Mouse (Mus musculus): ENCODE data around the gene Olah. TPM values are rescaled to one million over a fixed set of nuclear protein-coding genes. Genes with fewer than 3 reads are reported as not detected.
A peak's percentile ranks its signal among the peaks of the same experiment; 100 is the strongest.

Gene Olah
- polyA plus RNA-seq, 1 experiment from 2014 or later: not detected

GRCm38 (mm10) chr2:3420157-3420556 is 23.1 kb upstream of the Olah start:
- ATAC-seq (no peak), DNase-seq (ENCODE audit: low spot score) (peak; percentile 16)
- 0 out of 2 replicates have a peak, but pooled peaks cover 5% of the 10 kb centered on the region for H3K27me3 ChIP-seq (replicated peaks; ENCODE audit: control insufficient read depth, insufficient read depth, low read length)
- no peaks in the 10 kb centered on the region for H3K9me3 ChIP-seq (replicated peaks; ENCODE audit: control insufficient read depth, low read length)
- H3K4me1 ChIP-seq (ENCODE audit: control insufficient read depth, insufficient read depth, low read length): peaks cover 8% of the 10 kb centered on the region
- WGBS: 41% methylated on average over 4 of the region's 4 CpGs
- H3K4me2 ChIP-seq (ENCODE audit: low read length): no peak overlapping the region
- no peak overlapping the region for H3K4me3 ChIP-seq (ENCODE audit: low read depth, low read length)
- H3K27ac ChIP-seq (ENCODE audit: low read depth, low read length): no peak overlapping the region
- H3K9ac ChIP-seq (ENCODE audit: low read length): no peak overlapping the region
- H3K36me3 ChIP-seq (ENCODE audit: control insufficient read depth, insufficient read depth, low read length): no peaks in the 10 kb centered on the region

GRCm38 (mm10) chr2:3418883-3419431 is 21.9 kb upstream of the Olah start:
- Histone ChIP-seq H3K36me3 (ENCODE audit: control insufficient read depth, insufficient read depth, low read length) (no peaks in the 10 kb centered on the region), H3K4me2 (ENCODE audit: low read length) (peak overlapping the region; percentile 68), H3K9ac (ENCODE audit: low read length) (peak overlapping the region; percentile 53), H3K4me1 (ENCODE audit: control insufficient read depth, insufficient read depth, low read length) (peaks cover 2% of the 10 kb centered on the region; the same call in 1 of the 2 replicates), H3K4me3 (ENCODE audit: low read depth, low read length) (peak overlapping the region; percentile 51), H3K9me3 (replicated peaks; ENCODE audit: control insufficient read depth, low read length) (no peaks in the 10 kb centered on the region), H3K27ac (ENCODE audit: low read depth, low read length) (no peak overlapping the region), H3K27me3 (replicated peaks; ENCODE audit: control insufficient read depth, insufficient read depth, low read length) (0 out of 2 replicates have a peak, but pooled peaks cover 5% of the 10 kb centered on the region)
- peak; percentile 96 for DNase-seq (ENCODE audit: low spot score)
- ATAC-seq: peak; percentile 94
- WGBS: 1% methylated on average over 38 of the region's 38 CpGs

- Histone ChIP-seq H3K9me3 (replicated peaks; ENCODE audit: control insufficient read depth, low read length) (no peaks in the 10 kb centered on the region), H3K36me3 (ENCODE audit: control insufficient read depth, insufficient read depth, low read length) (no peaks in the 10 kb centered on the region), H3K27me3 (replicated peaks; ENCODE audit: control insufficient read depth, insufficient read depth, low read length) (0 out of 2 replicates have a peak, but pooled peaks cover 5% of the 10 kb centered on the region), H3K27ac (ENCODE audit: low read depth, low read length) (no peak overlapping the region), H3K4me1 (ENCODE audit: control insufficient read depth, insufficient read depth, low read length) (peaks cover 2% of the 10 kb centered on the region; the same call in 1 of the 2 replicates), H3K9ac (ENCODE audit: low read length) (no peak overlapping the region), H3K4me2 (ENCODE audit: low read length) (no peak overlapping the region), H3K4me3 (ENCODE audit: low read depth, low read length) (no peak overlapping the region)
- ATAC-seq (no peak), DNase-seq (ENCODE audit: low spot score) (no peak)
- 57% methylated on average over 1 of the region's 1 CpGs for WGBS
Observed at GRCm38 (mm10) chr2:3415676-3416075, 18.7 kb upstream of the Olah start.

- H3K36me3 ChIP-seq (ENCODE audit: control insufficient read depth, insufficient read depth, low read length): no peaks in the 10 kb centered on the region
- ATAC-seq: no peak
- DNase-seq (ENCODE audit: low spot score): peak; percentile 76
- no peaks in the 10 kb centered on the region for H3K4me1 ChIP-seq (ENCODE audit: control insufficient read depth, insufficient read depth, low read length)
- H3K9me3 ChIP-seq (replicated peaks; ENCODE audit: control insufficient read depth, low read length): no peaks in the 10 kb centered on the region
- 0 out of 2 replicates have a peak, but pooled peaks cover 5% of the 10 kb centered on the region for H3K27me3 ChIP-seq (replicated peaks; ENCODE audit: control insufficient read depth, insufficient read depth, low read length)
- WGBS: 25% methylated on average over 4 of the region's 4 CpGs
- H3K4me2 ChIP-seq (ENCODE audit: low read length): no peak overlapping the region
- H3K4me3 ChIP-seq (ENCODE audit: low read depth, low read length): no peak overlapping the region
- H3K9ac ChIP-seq (ENCODE audit: low read length): no peak overlapping the region
- no peak overlapping the region for H3K27ac ChIP-seq (ENCODE audit: low read depth, low read length)
Observed at GRCm38 (mm10) chr2:3414241-3414640, 17.2 kb upstream of the Olah start.

- no peaks in the 10 kb centered on the region for H3K4me1 ChIP-seq (ENCODE audit: control insufficient read depth, insufficient read depth, low read length)
- DNase-seq (ENCODE audit: low spot score): no peak
- WGBS: 82% methylated on average over 7 of the region's 7 CpGs
- H3K27ac ChIP-seq (ENCODE audit: low read depth, low read length): no peak overlapping the region
- no peaks in the 10 kb centered on the region for H3K27me3 ChIP-seq (replicated peaks; ENCODE audit: control insufficient read depth, insufficient read depth, low read length)
- no peaks in the 10 kb centered on the region for H3K9me3 ChIP-seq (replicated peaks; ENCODE audit: control insufficient read depth, low read length)
- H3K4me2 ChIP-seq (ENCODE audit: low read length): no peak overlapping the region
- no peak overlapping the region for H3K4me3 ChIP-seq (ENCODE audit: low read depth, low read length)
- no peak overlapping the region for H3K9ac ChIP-seq (ENCODE audit: low read length)
- ATAC-seq: no peak
- H3K36me3 ChIP-seq (ENCODE audit: control insufficient read depth, insufficient read depth, low read length): no peaks in the 10 kb centered on the region
Observed at GRCm38 (mm10) chr2:3407756-3408155, 10.7 kb upstream of the Olah start.

GRCm38 (mm10) chr2:3405981-3406380 is 9.0 kb upstream of the Olah start:
- no peaks in the 10 kb centered on the region for H3K9me3 ChIP-seq (replicated peaks; ENCODE audit: control insufficient read depth, low read length)
- no peak overlapping the region for H3K9ac ChIP-seq (ENCODE audit: low read length)
- H3K4me1 ChIP-seq (ENCODE audit: control insufficient read depth, insufficient read depth, low read length): no peaks in the 10 kb centered on the region
- no peak overlapping the region for H3K4me3 ChIP-seq (ENCODE audit: low read depth, low read length)
- no peaks in the 10 kb centered on the region for H3K36me3 ChIP-seq (ENCODE audit: control insufficient read depth, insufficient read depth, low read length)
- DNase-seq (ENCODE audit: low spot score) (no peak), ATAC-seq (no peak)
- WGBS: 83% methylated on average over 4 of the region's 4 CpGs
- H3K27ac ChIP-seq (ENCODE audit: low read depth, low read length): no peak overlapping the region
- no peak overlapping the region for H3K4me2 ChIP-seq (ENCODE audit: low read length)
- no peaks in the 10 kb centered on the region for H3K27me3 ChIP-seq (replicated peaks; ENCODE audit: control insufficient read depth, insufficient read depth, low read length)

- no peaks in the 10 kb centered on the region for H3K36me3 ChIP-seq (ENCODE audit: control insufficient read depth, insufficient read depth, low read length)
- DNase-seq (ENCODE audit: low spot score) (no peak), ATAC-seq (no peak)
- no peaks in the 10 kb centered on the region for H3K27me3 ChIP-seq (replicated peaks; ENCODE audit: control insufficient read depth, insufficient read depth, low read length)
- H3K4me1 ChIP-seq (ENCODE audit: control insufficient read depth, insufficient read depth, low read length): no peaks in the 10 kb centered on the region
- no peak overlapping the region for H3K4me3 ChIP-seq (ENCODE audit: low read depth, low read length)
- H3K9me3 ChIP-seq (replicated peaks; ENCODE audit: control insufficient read depth, low read length): no peaks in the 10 kb centered on the region
- H3K4me2 ChIP-seq (ENCODE audit: low read length): no peak overlapping the region
- H3K9ac ChIP-seq (ENCODE audit: low read length): no peak overlapping the region
- H3K27ac ChIP-seq (ENCODE audit: low read depth, low read length): no peak overlapping the region
- WGBS: 71% methylated on average over 2 of the region's 2 CpGs
Observed at GRCm38 (mm10) chr2:3391945-3392344, 5.1 kb downstream of the Olah start.

GRCm38 (mm10) chr2:3387105-3387860 is 9.7 kb downstream of the Olah start:
- WGBS: 74% methylated on average over 6 of the region's 6 CpGs
- no peak overlapping the region for H3K9ac ChIP-seq (ENCODE audit: low read length)
- no peaks in the 10 kb centered on the region for H3K27me3 ChIP-seq (replicated peaks; ENCODE audit: control insufficient read depth, insufficient read depth, low read length)
- no peak overlapping the region for H3K27ac ChIP-seq (ENCODE audit: low read depth, low read length)
- no peak overlapping the region for H3K4me3 ChIP-seq (ENCODE audit: low read depth, low read length)
- no peak overlapping the region for H3K4me2 ChIP-seq (ENCODE audit: low read length)
- ATAC-seq (no peak), DNase-seq (ENCODE audit: low spot score) (no peak)
- H3K4me1 ChIP-seq (ENCODE audit: control insufficient read depth, insufficient read depth, low read length): no peaks in the 10 kb centered on the region
- no peaks in the 10 kb centered on the region for H3K36me3 ChIP-seq (ENCODE audit: control insufficient read depth, insufficient read depth, low read length)
- no peaks in the 10 kb centered on the region for H3K9me3 ChIP-seq (replicated peaks; ENCODE audit: control insufficient read depth, low read length)

DNA sequence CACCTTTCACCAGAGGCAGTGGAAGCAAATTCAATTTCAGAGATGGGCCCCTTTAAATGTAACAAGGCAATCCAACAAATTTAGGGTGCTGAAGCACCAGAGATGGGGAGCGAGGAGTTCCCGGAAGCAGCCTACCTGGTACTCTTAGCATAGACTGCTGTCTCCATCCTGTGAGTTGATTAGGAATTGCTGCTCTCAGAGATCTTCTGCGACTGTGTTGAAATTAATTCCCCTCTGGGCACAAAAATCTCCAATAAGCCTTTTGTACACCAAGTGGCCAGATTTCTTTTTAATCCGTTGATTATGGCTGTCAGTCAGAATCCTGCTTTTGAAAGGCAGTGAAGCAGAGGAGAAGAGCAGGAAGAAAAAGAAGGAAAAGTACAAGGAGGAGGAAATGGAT is 31.9 kb downstream of the Olah start:
- Histone ChIP-seq H3K9me3 (replicated peaks; ENCODE audit: control insufficient read depth, low read length) (no peaks in the 10 kb centered on the region), H3K4me3 (ENCODE audit: low read depth, low read length) (no peak overlapping the region), H3K4me2 (ENCODE audit: low read length) (no peak overlapping the region), H3K27ac (ENCODE audit: low read depth, low read length) (no peak overlapping the region), H3K36me3 (ENCODE audit: control insufficient read depth, insufficient read depth, low read length) (no peaks in the 10 kb centered on the region), H3K9ac (ENCODE audit: low read length) (no peak overlapping the region), H3K4me1 (ENCODE audit: control insufficient read depth, insufficient read depth, low read length) (no peaks in the 10 kb centered on the region), H3K27me3 (replicated peaks; ENCODE audit: control insufficient read depth, insufficient read depth, low read length) (no peaks in the 10 kb centered on the region)
- WGBS: 19% methylated on average over 4 of the region's 4 CpGs
- DNase-seq (ENCODE audit: low spot score) (peak; percentile 4), ATAC-seq (no peak)
